Mouse (Mus musculus): ENCODE results near the gene Shtn1. TPM values are rescaled to one million over a fixed set of nuclear protein-coding genes. Genes with fewer than 3 reads are reported as not detected.

Shtn1 gene
- polyA plus RNA-seq, 1 experiment, result 1.2 TPM

- H3K4me3 ChIP-seq (ENCODE audit: low read depth, low read length), result no peak overlapping the region
- H3K27ac ChIP-seq (ENCODE audit: insufficient read depth, low read depth, low read length), result no peak overlapping the region
- no peaks in the 10 kb centered on the region for H3K4me1 ChIP-seq (ENCODE audit: control insufficient read depth, insufficient read depth, insufficient read length, low read length)
- no peaks in the 10 kb centered on the region for H3K36me3 ChIP-seq (ENCODE audit: control insufficient read depth, insufficient read depth, low read length)
- 80% methylated on average over 2 of the region's 2 CpGs for WGBS
- TF ChIP-seq POLR2A (IDR thresholded peaks at IDR 0.05; ENCODE audit: low read depth, low read length), result no peak
- no peak for TF ChIP-seq CTCF (IDR thresholded peaks at IDR 0.05; ENCODE audit: extremely low read depth, insufficient read length, insufficient replicate concordance, low read depth, low read length)
- H3K27me3 ChIP-seq (ENCODE audit: control insufficient read depth, insufficient read depth, low read length), result no peaks in the 10 kb centered on the region
Measured at GRCm38 (mm10) chr19:59066670-59067069, 9.2 kb downstream of the Shtn1 start.

- Histone ChIP-seq H3K4me3 (ENCODE audit: low read depth, low read length) (no peak overlapping the region), H3K36me3 (ENCODE audit: control insufficient read depth, insufficient read depth, low read length) (no peaks in the 10 kb centered on the region), H3K27ac (ENCODE audit: insufficient read depth, low read depth, low read length) (no peak overlapping the region), H3K4me1 (ENCODE audit: control insufficient read depth, insufficient read depth, insufficient read length, low read length) (no peaks in the 10 kb centered on the region), H3K27me3 (ENCODE audit: control insufficient read depth, insufficient read depth, low read length) (no peaks in the 10 kb centered on the region)
- TF ChIP-seq POLR2A (IDR thresholded peaks at IDR 0.05; ENCODE audit: low read depth, low read length), result no peak
- WGBS, result 72% methylated on average over 5 of the region's 5 CpGs
Measured at GRCm38 (mm10) chr19:59066115-59066514, 9.8 kb downstream of the Shtn1 start.

GRCm38 (mm10) chr19:59064616-59065015 is 11.3 kb downstream of the Shtn1 start:
- WGBS, result 84% methylated on average over 5 of the region's 5 CpGs
- H3K27ac ChIP-seq (ENCODE audit: insufficient read depth, low read depth, low read length), result no peak overlapping the region
- peaks cover 2% of the 10 kb centered on the region; the same call in 1 of the 2 replicates for H3K36me3 ChIP-seq (ENCODE audit: control insufficient read depth, insufficient read depth, low read length)
- no peak overlapping the region for H3K4me3 ChIP-seq (ENCODE audit: low read depth, low read length)
- no peak for TF ChIP-seq POLR2A (IDR thresholded peaks at IDR 0.05; ENCODE audit: low read depth, low read length)
- TF ChIP-seq CTCF (IDR thresholded peaks at IDR 0.05; ENCODE audit: extremely low read depth, insufficient read length, insufficient replicate concordance, low read depth, low read length), result no peak
- H3K4me1 ChIP-seq (ENCODE audit: control insufficient read depth, insufficient read depth, insufficient read length, low read length), result no peaks in the 10 kb centered on the region
- no peaks in the 10 kb centered on the region for H3K27me3 ChIP-seq (ENCODE audit: control insufficient read depth, insufficient read depth, low read length)

GRCm38 (mm10) chr19:59063568-59063967 is 12.3 kb downstream of the Shtn1 start:
- 89% methylated on average over 5 of the region's 5 CpGs for WGBS
- H3K4me3 ChIP-seq (ENCODE audit: low read depth, low read length), result no peak overlapping the region
- H3K27ac ChIP-seq (ENCODE audit: insufficient read depth, low read depth, low read length), result no peak overlapping the region
- no peaks in the 10 kb centered on the region for H3K4me1 ChIP-seq (ENCODE audit: control insufficient read depth, insufficient read depth, insufficient read length, low read length)
- TF ChIP-seq POLR2A (IDR thresholded peaks at IDR 0.05; ENCODE audit: low read depth, low read length) (no peak), CTCF (IDR thresholded peaks at IDR 0.05; ENCODE audit: extremely low read depth, insufficient read length, insufficient replicate concordance, low read depth, low read length) (no peak)
- peaks cover 2% of the 10 kb centered on the region; the same call in 1 of the 2 replicates for H3K36me3 ChIP-seq (ENCODE audit: control insufficient read depth, insufficient read depth, low read length)
- no peaks in the 10 kb centered on the region for H3K27me3 ChIP-seq (ENCODE audit: control insufficient read depth, insufficient read depth, low read length)

- TF ChIP-seq CTCF (IDR thresholded peaks at IDR 0.05; ENCODE audit: extremely low read depth, insufficient read length, insufficient replicate concordance, low read depth, low read length) (no peak), POLR2A (IDR thresholded peaks at IDR 0.05; ENCODE audit: low read depth, low read length) (no peak)
- Histone ChIP-seq H3K27me3 (ENCODE audit: control insufficient read depth, insufficient read depth, low read length) (no peaks in the 10 kb centered on the region), H3K4me1 (ENCODE audit: control insufficient read depth, insufficient read depth, insufficient read length, low read length) (no peaks in the 10 kb centered on the region), H3K27ac (ENCODE audit: insufficient read depth, low read depth, low read length) (no peak overlapping the region), H3K4me3 (ENCODE audit: low read depth, low read length) (no peak overlapping the region), H3K36me3 (ENCODE audit: control insufficient read depth, insufficient read depth, low read length) (peaks cover 7% of the 10 kb centered on the region; the same call in 1 of the 2 replicates)
- WGBS, result 81% methylated on average over 4 of the region's 4 CpGs
Measured at GRCm38 (mm10) chr19:59058105-59058504, 17.8 kb downstream of the Shtn1 start.

GRCm38 (mm10) chr19:59057366-59057765 is 18.5 kb downstream of the Shtn1 start:
- TF ChIP-seq POLR2A (IDR thresholded peaks at IDR 0.05; ENCODE audit: low read depth, low read length) (no peak), CTCF (IDR thresholded peaks at IDR 0.05; ENCODE audit: extremely low read depth, insufficient read length, insufficient replicate concordance, low read depth, low read length) (no peak)
- WGBS, result 63% methylated on average over 5 of the region's 5 CpGs
- Histone ChIP-seq H3K4me1 (ENCODE audit: control insufficient read depth, insufficient read depth, insufficient read length, low read length) (no peaks in the 10 kb centered on the region), H3K36me3 (ENCODE audit: control insufficient read depth, insufficient read depth, low read length) (peaks cover 7% of the 10 kb centered on the region; the same call in 1 of the 2 replicates), H3K4me3 (ENCODE audit: low read depth, low read length) (no peak overlapping the region), H3K27me3 (ENCODE audit: control insufficient read depth, insufficient read depth, low read length) (no peaks in the 10 kb centered on the region), H3K27ac (ENCODE audit: insufficient read depth, low read depth, low read length) (no peak overlapping the region)

- Histone ChIP-seq H3K27ac (ENCODE audit: insufficient read depth, low read depth, low read length) (no peak overlapping the region), H3K36me3 (ENCODE audit: control insufficient read depth, insufficient read depth, low read length) (0 out of 2 replicates have a peak, but pooled peaks cover 5% of the 10 kb centered on the region), H3K27me3 (ENCODE audit: control insufficient read depth, insufficient read depth, low read length) (no peaks in the 10 kb centered on the region), H3K4me1 (ENCODE audit: control insufficient read depth, insufficient read depth, insufficient read length, low read length) (no peaks in the 10 kb centered on the region), H3K4me3 (ENCODE audit: low read depth, low read length) (no peak overlapping the region)
- TF ChIP-seq CTCF (IDR thresholded peaks at IDR 0.05; ENCODE audit: extremely low read depth, insufficient read length, insufficient replicate concordance, low read depth, low read length) (no peak), POLR2A (IDR thresholded peaks at IDR 0.05; ENCODE audit: low read depth, low read length) (no peak)
- WGBS, result 92% methylated on average over 6 of the region's 6 CpGs
Measured at GRCm38 (mm10) chr19:59054632-59054951, 21.3 kb downstream of the Shtn1 start.

All from small intestine, adult 2 months (tissue).